In genomic region chr6:83750171-83750684, GRCm38 (mm10) we compare ENCODE assay signal across 1 mouse cellular context.
TF ChIP-seq lines count a peak whose summit lies in the region.

No protein-coding gene starts in this region.

TF ChIP-seq in ES-E14, 5 proteins besides CTCF, POLR2A, EP300 and RAD21:
- TF ChIP-seq ZC3H11A (IDR thresholded peaks at IDR 0.05; ENCODE audit: borderline replicate concordance, low read depth, low read length) (0 out of 2 replicates have a peak, but pooled peaks have one; percentile 10), CHD2 (IDR thresholded peaks at IDR 0.05; ENCODE audit: low read depth, low read length) (no peak)
